Mouse (Mus musculus) adrenal gland (tissue): ENCODE measurements around the gene Ppia.
"Not testable (repeated sequence)": the region's sequence is repeated elsewhere in the genome, so short reads cannot be mapped to it uniquely, and the experiment has no call there.

Experiments
- intact Hi-C: fragments of 180-260 bp; cut with DNase I; formaldehyde crosslinking; loops from one replicate; pipeline ENCODE4 v1.15.1; 2025

Ppia gene

DNA sequence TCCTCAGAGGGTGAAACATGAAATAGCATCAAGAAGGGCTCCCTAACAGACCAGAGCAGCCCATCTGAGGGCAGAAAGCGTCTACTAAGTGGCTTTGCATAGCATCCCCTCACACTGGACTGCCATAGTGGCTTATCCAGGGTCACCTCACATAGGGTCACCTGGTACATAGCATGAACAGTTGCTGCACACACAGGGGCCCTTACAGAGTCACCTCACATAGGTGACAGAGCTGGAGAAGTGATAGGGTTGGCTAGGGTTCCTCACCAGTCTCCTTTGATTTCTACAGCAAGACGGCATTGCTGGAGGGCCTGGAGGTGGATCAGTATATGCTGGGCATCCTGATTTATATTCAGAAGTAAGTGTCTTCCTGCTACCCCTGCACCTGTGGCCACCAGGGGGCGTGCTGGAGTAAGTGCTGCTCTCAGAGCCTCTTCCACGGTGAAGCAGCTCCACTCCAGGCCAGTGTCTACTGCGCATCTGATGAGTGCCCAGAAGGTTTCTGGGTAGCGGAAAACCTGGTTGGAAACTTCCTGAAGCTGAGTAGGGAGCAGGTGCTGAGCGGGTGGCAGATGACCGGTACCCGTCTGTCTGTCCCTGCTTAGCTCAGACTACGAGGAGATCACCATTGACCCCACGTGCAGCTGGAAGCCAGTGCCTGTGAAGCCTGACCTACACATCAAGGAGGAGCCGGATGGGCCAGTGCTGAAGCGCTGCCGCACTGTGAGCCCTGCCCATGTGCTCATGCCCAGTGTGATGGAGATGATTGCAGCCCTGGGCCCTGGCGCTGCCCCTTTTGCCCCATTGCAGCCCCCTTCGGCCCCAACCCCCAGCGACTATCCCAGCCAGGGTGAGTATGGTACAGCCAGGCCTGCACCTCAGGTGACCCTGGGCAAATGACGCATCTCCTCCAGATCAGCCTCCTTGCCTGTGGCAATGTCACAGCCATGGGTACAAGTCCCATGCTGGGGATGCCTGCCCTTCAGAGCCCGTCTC lies 12.4 kb upstream of the Ppia start:
- intact Hi-C loops, result loop anchor here (5.0 kb wide), 1 partner anchor 36 kb away; no protein-coding TSS in a partner anchor

DNA sequence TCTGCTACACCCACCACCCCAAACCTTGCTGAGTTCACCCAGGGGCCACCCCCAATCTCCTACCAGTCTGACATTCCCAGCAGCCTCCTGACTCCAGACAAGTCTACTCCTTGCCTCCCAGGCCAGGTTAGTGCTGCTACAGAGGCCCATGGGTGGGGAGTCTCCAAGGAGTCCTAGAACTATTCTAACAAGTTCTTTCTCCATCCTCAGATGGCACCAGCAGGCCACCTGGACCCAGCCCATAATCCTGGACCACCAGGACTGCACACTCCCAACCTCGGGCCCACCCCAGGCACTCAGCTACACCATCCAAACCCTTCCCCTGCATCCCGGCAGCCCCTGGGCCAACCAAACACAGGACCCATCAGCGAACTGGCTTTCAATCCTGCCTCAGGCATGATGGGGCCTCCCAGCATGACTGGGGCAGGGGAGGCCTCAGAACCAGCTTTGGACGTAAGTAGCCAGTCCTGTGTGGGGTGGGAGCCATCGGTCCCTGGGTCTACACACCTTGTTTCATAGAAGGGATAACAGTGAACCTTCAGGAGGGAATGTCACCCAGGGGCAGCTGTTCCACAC lies 11.3 kb upstream of the Ppia start:
- intact Hi-C loops, result loop anchor here (5.0 kb wide), 1 partner anchor 37 kb away; no protein-coding TSS in a partner anchor

DNA sequence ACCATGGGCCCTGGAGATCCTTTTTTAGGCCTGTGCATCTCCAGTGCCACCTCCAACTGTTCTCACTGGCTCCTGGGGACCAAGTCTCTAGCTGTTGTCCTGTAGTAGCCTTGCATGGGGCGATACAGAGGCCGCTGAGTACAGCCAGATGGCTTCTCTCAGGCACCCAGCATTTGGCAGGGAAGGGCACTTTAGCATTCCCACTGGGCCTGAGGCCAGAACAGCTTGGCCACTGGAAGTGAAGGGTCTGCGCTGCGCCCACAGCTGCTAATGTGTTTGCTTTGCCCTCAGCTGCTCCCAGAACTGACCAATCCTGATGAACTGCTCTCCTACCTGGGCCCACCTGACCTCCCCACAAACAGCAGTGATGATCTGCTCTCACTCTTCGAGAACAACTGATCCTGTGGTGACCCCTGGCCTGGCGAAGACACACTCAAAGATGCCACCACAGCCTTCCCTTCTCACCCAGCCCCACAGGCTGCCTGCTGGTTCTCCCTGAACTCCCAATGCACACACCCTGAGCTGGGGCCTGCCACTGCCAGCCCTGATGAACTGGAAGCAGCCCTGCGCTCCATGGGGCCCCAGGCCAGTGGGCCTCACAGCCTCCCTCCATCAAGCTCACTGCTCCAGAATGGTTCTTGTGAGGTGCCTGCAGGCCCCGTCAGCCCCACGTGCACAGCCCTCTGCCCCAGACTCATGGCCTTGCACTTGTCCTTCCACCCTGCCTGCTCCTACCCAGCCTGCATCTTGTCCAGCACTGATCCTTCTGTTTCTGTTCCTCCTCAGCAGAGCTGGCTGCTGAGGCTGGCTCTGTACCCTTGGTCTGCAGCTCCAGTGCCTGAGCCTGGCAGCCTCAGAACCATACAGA lies 10.3 kb upstream of the Ppia start:
- intact Hi-C loops, result loop anchor here (5.0 kb wide), 1 partner anchor 38 kb away; no protein-coding TSS in a partner anchor

DNA sequence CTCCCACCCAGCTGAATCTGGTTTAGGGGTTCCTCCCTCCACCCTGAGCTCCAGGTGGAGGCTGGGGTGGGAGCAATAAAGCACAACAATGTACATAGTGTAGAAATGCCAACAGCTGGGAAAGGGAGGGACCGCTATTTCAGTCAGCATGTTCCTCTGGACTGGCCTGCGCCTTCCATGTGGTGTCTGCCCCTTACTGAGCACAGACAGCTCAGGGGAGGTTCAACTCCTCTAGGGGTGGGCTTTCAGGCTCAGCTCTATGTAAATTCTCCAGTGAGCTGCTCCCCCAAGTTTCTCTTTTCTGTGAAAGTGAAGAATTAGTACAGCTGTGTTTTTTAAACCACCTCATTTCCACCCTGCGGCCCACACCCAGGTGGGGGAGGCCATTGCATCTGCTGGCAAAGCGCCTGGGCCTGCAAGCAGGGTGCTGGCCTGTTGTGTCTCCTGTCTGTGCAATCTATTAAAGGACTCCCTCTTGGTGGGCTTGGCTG lies 9.6 kb upstream of the Ppia start:
- intact Hi-C loops, result no loop called here

DNA sequence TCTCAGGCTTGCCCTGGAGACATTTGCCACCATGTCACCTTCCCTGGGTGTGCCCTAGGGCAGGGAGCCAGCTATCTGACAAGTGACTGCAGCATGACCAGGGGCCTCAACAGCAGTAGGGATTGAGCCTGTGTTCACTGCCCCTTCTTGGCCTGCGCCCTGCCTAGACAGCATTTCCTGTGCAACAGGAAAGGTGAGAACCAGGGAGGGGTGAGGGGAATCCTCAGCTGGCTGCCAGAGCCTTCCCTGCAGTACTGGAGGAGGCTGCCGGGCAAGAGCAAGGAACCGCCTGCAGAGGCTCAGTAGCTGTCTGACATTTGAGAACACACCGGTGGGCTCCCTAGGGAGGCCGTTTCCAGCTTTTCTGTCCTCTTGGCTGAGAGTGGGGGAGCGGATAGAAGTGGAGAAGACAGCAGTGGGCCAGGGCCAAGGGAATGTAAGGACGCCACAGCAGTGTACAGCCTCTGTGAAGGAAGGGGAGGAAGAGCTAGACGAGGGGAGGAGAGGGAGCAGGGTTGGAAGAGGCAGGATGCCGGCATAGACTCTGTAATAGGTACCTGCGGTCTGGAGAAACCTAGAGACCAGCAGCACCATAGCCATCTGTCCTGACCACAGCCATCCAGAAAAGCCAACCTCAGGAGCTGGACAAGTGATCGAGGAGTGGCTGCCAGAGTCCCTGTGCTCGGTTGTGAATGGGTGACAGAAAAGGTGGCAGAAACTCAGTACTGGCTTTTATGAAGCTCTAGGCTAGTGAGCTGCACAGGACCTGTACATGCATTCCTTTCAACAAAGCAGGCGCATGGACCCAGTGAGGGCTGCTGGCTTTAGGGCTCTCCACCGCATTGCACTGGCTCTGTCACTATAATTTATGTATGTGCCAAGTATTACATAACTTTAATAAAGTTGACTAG lies 8.7 kb upstream of the Ppia start:
- intact Hi-C loops, result no loop called here

DNA sequence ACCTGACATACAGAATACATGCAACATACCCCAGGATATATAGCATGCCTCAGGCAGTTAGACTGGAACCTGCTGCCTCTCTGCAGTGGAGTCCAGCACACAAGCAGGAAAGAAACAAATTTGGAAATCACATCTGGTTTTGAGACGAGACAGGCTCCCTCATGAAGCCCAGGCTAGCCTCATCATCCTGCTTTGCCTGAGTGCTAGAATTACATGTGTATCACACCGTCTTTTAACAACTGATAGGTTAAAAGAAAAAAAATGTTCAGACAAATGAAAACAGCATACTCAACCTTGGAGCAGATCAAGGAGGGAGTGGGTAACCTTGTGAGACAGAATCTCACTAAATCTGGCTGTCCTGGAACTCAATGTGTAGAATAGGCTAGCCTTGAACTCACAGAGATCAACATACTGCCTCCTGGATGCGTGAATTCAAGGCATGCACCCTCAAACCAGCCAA lies 8.1 kb upstream of the Ppia start:
- intact Hi-C loops, result no loop called here

DNA sequence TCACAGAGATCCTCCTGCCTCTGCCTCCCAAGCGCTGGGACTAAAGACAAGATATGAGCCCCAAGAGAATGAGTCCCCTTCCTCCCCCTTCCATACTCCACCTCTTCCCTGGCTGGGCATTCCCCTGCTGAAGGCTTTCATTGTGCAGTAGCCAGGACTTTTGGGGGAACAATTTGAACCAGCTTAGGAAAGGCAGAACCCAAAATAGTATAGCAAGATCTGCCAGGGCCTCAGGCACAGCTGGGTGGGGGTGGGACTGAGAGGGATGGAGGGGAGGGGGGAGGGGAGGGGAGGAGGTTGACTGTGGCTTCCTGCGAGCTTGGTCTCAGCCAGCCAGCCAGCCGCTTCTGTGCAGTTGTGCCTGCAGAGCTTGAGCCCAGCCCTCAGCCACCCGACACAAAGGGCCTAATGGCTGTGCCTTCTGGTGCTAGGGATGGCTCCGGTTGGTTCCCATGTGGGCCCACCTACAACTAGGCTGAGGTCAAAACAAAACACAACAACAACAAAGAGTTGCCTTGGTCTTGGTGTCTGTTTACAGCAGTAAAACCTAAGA lies 5.1 kb upstream of the Ppia start:
- intact Hi-C loops, result no loop called here

DNA sequence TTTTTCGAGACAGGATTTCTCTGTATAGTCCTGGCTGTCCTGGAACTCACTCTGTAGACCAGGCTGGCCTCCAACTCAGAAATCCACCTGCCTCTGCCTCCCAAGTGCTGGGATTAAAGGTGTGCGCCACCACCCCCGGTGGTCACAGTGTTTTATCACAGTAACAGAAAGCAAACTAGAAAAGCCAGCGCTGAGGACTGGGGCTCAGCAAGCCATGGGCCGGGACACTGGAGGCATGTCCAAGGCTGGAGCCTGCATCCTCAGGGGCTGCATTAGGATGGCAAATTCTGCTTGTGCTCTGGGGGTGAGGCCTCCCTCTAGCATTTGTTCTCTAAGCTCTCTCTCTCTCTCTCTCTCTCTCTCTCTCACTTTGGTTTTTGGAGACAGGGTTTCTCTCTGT lies 4.5 kb upstream of the Ppia start:
- intact Hi-C loops, result not testable (repeated sequence)

DNA sequence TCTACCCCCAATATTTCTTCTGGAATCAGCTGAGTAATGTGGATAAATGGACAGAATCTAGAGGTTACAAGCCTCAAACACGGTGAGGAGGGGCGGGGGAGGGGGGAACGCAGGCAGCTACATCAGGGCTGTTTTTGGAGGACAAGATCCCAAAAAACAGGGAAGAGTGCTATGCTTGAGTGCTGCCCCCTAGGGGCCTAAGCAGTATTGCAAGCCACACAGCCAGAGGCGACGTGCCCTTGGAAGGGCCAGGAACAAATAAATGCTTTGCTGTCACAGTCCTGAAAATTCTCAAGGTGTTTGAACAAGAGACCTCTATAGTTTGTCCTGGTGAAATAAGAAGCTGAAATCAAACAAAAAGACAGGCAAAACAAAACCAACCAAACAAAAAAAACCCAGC lies 3.6 kb upstream of the Ppia start:
- intact Hi-C loops, result no loop called here

DNA sequence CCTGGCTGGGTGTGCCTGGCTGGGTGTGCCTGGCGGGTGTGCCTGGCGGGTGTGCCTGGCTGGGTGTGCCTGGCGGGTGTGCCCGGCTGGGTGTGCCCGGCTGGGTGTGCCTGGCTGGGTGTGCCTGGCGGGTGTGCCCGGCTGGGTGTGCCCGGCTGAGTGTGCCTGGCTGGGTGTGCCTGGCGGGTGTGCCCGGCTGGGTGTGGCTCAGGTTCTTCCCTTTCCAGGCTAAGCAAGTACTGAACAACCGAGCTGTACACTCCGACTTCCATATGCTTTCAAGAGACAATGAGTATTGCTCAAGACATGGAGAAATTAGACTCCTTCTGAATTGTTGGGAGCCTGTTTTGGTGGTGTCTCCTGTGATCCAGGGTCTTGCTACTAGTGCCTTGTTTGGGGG lies 2.0 kb upstream of the Ppia start:
- intact Hi-C loops, result no loop called here

DNA sequence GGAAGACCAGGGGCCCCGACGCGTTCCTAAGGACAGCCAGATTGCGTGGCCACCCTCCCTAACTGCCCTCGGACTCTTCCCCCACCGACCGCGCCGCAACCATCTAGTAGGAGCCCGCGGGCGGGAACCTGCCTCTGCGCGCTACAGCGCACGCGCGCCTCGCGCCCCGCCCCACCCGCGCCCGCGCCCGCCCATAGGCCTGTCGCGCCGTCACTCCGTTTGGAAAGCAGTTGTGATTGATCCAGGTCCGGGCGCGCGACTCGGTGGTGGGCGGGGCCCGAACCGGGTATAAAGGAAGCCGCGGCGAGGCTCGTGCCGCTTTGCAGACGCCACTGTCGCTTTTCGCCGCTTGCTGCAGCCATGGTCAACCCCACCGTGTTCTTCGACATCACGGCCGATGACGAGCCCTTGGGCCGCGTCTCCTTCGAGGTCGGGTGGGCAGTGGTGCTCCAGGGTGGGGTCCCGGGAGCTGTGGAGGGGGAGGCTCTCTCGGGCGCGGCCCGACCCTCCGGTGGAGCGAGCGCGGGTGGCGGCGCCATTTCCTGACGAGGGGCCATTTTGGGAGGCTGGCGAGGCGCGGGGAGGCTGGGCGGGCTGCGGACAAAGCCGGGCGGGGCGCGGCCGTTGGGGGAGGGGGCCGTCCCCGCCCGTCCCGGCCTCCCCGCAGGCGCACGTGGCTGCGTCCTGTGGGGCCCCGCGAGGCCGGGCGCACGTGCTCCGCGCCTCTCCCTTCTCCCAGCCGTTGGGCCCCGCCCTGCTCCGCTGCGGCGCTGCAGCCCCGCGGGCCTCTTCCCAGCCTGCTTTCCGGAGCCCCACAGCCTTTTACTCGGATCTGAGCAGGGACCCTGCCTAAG lies 535 bp downstream of the Ppia start:
- intact Hi-C loops, result no loop called here

DNA sequence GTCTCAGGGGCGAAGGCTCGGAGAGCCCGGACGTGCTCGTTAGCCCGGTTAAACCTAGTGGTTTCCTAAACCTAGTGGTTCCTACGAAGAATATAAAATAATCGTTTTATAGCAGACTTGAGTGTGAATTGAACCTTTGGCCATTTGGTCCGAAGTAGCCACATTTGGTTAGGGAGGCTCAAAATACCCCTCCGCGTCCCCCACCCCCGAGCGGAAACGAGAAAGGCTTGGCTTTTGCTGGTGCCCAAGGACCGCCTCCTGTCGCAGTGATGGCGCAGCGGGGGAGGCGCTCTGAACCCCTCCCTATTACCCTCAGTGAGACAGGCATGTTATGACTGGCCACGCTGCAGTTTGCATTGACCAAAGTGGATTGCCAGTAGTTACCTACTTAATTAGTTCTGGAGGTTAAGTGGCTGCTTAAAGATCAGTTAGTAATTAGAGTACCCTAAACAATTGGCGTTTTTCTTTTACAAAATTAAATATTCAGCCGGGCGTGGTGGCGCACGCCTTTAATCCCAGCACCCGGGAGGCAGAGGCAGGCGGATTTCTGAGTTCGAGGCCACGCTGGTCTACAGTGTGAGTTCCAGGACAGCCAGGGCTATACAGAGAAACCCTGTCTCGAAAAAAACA lies 1.3 kb downstream of the Ppia start:
- intact Hi-C loops, result no loop called here

DNA sequence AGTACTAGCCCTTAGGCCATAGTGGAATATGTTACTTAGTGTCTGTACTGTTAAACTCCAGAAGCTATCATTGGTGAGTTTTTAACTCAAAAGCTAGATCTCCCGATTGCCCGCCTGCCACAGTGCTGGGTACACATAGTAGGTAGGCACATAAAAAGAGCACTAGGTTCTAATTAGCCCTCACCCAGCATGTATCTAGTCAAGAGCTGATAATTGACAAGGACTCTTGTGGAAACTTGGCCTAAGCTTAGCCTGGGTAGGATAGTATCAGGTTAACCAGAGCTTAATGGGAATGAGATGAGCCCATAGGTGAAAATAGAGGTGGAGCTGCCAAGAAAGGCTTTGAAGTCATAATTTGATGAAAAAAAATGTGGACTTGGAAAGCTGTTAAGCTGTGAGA lies 1.8 kb downstream of the Ppia start:
- intact Hi-C loops, result no loop called here

DNA sequence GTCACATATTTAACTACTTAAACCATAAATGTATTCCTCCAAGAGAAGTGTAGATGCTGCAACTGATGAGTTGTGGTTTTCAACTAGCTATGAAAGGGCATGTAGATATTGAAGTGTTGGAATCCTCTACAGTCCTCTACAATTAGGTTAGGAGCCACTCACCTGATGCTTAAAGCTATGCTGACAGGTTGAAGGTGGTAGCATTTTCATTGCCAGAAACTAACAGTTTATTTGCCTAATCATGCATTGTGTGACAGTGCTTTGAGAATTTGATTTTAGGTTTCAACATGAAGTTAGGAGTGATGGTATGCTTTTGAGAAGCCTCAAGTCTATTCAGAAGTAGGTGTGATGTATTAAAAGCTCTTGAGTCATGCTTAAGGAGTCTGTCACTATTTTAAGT lies 2.2 kb downstream of the Ppia start:
- intact Hi-C loops, result no loop called here

DNA sequence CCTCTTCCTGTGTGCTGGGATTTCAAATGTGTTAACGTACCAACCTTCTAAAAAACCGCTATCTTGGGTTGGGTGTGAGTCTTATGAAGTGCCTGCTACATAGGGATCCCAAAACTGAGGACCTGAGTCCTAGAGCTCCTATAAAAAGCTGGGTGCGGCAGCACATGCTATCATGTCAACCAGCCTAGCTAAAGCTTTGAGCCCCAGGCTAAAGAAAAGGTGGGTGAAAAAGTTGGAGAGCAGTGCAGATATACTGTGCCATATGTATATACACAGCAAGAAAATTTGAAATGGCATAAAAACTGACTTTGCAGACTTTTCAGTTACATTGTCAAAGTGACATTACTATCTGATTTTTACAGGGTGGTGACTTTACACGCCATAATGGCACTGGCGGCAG lies 3.5 kb downstream of the Ppia start:
- intact Hi-C loops, result no loop called here

DNA sequence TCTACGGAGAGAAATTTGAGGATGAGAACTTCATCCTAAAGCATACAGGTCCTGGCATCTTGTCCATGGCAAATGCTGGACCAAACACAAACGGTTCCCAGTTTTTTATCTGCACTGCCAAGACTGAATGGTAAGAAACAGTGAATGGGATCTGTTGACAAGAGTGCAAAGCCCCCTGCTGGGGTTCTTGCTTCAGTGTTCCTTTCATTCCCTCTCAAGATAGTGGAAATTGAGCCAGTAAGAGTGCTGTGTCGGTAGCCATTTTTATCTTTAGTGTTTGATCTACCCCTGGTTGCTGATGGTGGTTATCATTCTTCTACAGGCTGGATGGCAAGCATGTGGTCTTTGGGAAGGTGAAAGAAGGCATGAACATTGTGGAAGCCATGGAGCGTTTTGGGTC lies 3.9 kb downstream of the Ppia start:
- intact Hi-C loops, result not testable (repeated sequence)

DNA sequence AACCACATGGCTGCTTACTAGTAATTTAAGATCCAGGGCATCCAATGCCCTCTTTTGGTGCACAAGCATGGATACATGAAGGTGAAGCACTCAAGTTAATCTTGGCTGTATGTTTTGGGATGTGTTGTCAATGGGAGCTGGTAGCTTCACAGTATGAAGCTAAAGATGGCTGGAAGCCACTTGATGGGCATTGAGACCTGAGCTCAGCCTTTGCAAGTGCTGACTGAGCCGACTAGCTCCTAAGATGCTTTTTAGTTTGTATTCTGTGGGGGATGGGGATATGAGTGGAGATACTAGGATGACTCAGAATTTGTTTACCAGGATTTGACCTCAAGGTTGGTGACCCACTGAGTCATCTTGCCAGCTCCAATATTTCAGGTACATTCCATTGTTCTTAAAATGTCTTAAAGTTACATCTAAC lies 5.0 kb downstream of the Ppia start:
- intact Hi-C loops, result no loop called here

DNA sequence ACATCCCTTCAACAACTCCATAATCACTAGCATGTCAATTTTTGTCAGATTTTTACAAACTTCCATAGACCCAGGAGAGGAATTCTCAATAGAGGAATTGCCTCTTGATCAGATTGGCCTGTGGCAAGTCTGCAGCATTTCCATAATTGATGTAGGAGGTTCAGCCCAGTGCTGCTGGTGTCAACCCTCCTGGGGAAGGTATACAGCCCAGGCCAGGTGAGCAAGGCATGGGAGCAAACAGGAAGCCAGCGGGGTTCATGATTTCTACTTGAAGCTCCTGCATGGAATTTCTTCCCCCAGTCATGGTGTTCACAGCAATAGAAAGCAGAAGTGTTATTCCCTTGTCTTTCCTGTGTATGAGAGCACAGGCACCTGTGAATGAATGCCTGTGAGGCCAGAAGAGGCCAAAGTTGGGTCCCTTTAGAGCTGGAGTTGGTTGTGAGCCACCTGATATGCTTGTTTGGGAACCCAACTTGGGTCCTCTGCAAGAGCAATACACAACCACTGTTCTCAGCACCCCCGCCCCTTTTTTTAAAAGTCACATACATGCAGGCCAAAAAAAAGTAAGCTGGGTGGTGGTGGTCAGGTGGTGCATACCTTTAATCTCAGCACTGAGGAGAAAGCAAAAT lies 5.6 kb downstream of the Ppia start:
- intact Hi-C loops, result no loop called here
